Comparison of ENCODE assay signal across 9 mouse cellular contexts in the genomic region with DNA sequence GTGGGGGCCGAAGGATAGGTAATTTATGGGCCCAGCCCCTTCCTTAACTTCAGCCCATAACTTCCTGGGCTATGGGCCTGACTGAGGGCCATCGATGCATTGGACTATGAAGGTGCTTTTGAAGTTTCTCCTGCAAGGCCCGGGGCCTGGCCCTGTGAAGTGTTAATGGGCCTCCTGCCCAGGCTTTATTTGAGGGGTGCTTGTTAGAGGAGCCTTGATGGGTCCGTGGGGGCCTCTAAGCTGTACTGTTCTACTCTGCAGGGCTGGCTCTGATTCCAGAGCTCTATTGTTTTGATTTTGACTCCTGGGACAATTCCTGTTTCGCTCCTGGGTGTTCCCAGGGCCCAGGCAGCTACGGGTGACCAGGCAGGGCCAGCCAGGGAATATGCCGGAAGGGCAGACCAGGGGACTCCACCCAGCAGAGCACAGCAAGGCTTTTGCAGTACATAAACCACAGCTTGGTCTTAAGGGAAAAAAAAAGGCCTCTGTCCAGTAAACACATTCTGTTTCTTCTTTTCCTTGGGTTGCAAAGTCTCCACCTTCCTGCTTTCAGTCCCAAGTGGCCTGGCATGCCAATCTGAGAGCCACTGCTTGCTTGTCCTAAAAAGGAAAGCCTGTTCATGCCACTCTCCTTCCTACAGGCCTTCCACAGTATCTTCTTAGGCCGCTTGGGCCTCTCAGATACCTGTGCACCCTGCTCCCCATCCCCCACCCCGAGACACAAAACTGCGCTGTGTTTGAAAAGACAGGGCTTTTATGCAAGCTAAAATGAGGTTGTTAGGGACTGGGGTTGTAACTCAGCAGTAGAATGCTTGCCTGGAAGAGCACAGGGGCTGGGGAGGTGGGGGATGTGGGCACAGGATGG. TPM values are rescaled to one million over a fixed set of nuclear protein-coding genes. Genes with fewer than 3 reads are reported as not detected.
DNase-seq lines count a peak whose midpoint lies in the region; ATAC-seq and TF ChIP-seq lines count a peak whose summit lies in the region.
"Had no signal": no experiment of that assay in that cellular context is flagged by ENCODE, and none has a peak within 500 bp of the region (broad histone marks: within the 10 kb centered on the region; RNA-seq: fewer than 3 reads in every experiment).

No protein-coding gene starts in this region.

- TF ChIP-seq CTCF in cerebellum, adult 2 months (IDR thresholded peaks at IDR 0.05; ENCODE audit: borderline replicate concordance, insufficient read depth, low read depth, low read length) = no peak

- H3K9me3 ChIP-seq in embryonic facial prominence, embryonic 11.5 days (replicated peaks; ENCODE audit: control insufficient read depth, low read length) = no peaks in the 10 kb centered on the region
- no peaks in the 10 kb centered on the region for H3K9me3 ChIP-seq in midbrain, embryonic 16.5 days (replicated peaks; ENCODE audit: control insufficient read depth, low read length, poor library complexity, severe bottlenecking)
- H3K9me3 ChIP-seq: stomach, embryonic 15.5 days had no signal

- WGBS in embryonic facial prominence, embryonic 11.5 days = 34% methylated on average over 10 of the region's 10 CpGs
- 16% methylated on average over 10 of the region's 10 CpGs for WGBS in midbrain, embryonic 16.5 days
- WGBS in cerebellum, adult 2 months = 72% methylated on average over 10 of the region's 10 CpGs

- H3K4me3 ChIP-seq in embryonic facial prominence, embryonic 11.5 days (ENCODE audit: low read depth, low read length) = no peak overlapping the region
- no peak overlapping the region for H3K4me3 ChIP-seq in midbrain, embryonic 16.5 days (ENCODE audit: low read depth, low read length)
- no peak overlapping the region for H3K4me3 ChIP-seq in cerebellum, adult 2 months (replicated peaks; ENCODE audit: insufficient read depth, low read depth, low read length)
- H3K4me3 ChIP-seq: stomach, embryonic 15.5 days had no signal

- DNase-seq in 3T3-L1 (ENCODE audit: low read depth, low spot score) = peak; percentile 5
- no peak for DNase-seq in embryonic facial prominence, embryonic 11.5 days (ENCODE audit: low spot score)
- peak; percentile 41 to 52 for DNase-seq in heart, postnatal 10 days
- peak; percentile 72 for DNase-seq in kidney, postnatal 14 days
- DNase-seq in cerebellum, adult 2 months = no peak
- no peak for DNase-seq in layer of hippocampus, postnatal 10 days (ENCODE audit: low spot score in 2 of 2)
- no peak for DNase-seq in left cerebral cortex, postnatal 36 days (ENCODE audit: low spot score in 2 of 2)

- peak overlapping the region; percentile 47 for H3K27ac ChIP-seq in embryonic facial prominence, embryonic 11.5 days (replicated peaks; ENCODE audit: low read depth, low read length)
- peak overlapping the region; percentile 35; the same call in 1 of the 2 replicates for H3K27ac ChIP-seq in midbrain, embryonic 16.5 days (ENCODE audit: low read length)
- H3K27ac ChIP-seq in cerebellum, adult 2 months (ENCODE audit: insufficient read depth, low read length) = no peak overlapping the region; the same call in 1 of the 2 replicates
- H3K27ac ChIP-seq: stomach, embryonic 15.5 days had no signal

- TF ChIP-seq POLR2A in cerebellum, adult 2 months (IDR thresholded peaks at IDR 0.05; ENCODE audit: borderline replicate concordance, insufficient read depth, low read length) = no peak

- 0 out of 2 replicates have a peak, but pooled peaks have one; percentile 15 for ATAC-seq in embryonic facial prominence, embryonic 11.5 days (replicated peaks; ENCODE audit: insufficient number of reproducible peaks, low FRiP score, low TSS enrichment, low read depth)
- ATAC-seq in midbrain, embryonic 16.5 days = 0 out of 2 replicates have a peak, but pooled peaks have one; percentile 26

- H3K36me3 ChIP-seq in embryonic facial prominence, embryonic 11.5 days (replicated peaks; ENCODE audit: control insufficient read depth, insufficient read depth, low read depth, low read length) = no peaks in the 10 kb centered on the region
- H3K36me3 ChIP-seq in midbrain, embryonic 16.5 days (ENCODE audit: control insufficient read depth, insufficient read depth, low read length) = no peaks in the 10 kb centered on the region
- H3K36me3 ChIP-seq: stomach, embryonic 15.5 days had no signal

- H3K4me2 ChIP-seq in embryonic facial prominence, embryonic 11.5 days (ENCODE audit: low read depth, low read length) = no peak overlapping the region
- no peak overlapping the region for H3K4me2 ChIP-seq in midbrain, embryonic 16.5 days (ENCODE audit: low read length)
- H3K4me2 ChIP-seq: stomach, embryonic 15.5 days had no signal

- 0 out of 2 replicates have a peak overlapping the region, but pooled peaks have one; percentile 18 for H3K9ac ChIP-seq in embryonic facial prominence, embryonic 11.5 days (replicated peaks; ENCODE audit: low read length)
- H3K9ac ChIP-seq in midbrain, embryonic 16.5 days (ENCODE audit: low read depth, low read length) = no peak overlapping the region
- H3K9ac ChIP-seq: stomach, embryonic 15.5 days had no signal

- H3K4me1 ChIP-seq in embryonic facial prominence, embryonic 11.5 days (ENCODE audit: control insufficient read depth, insufficient read depth, low read length) = peaks cover 7% of the 10 kb centered on the region
- H3K4me1 ChIP-seq in midbrain, embryonic 16.5 days (ENCODE audit: control insufficient read depth, insufficient read depth, low read length) = peaks cover 12% of the 10 kb centered on the region
- H3K4me1 ChIP-seq in cerebellum, adult 2 months (ENCODE audit: control insufficient read depth, insufficient read depth, low read length) = peaks cover 8% of the 10 kb centered on the region; the same call in 1 of the 2 replicates

- no peaks in the 10 kb centered on the region for H3K27me3 ChIP-seq in embryonic facial prominence, embryonic 11.5 days (ENCODE audit: control insufficient read depth, insufficient read depth, low read length)
- no peaks in the 10 kb centered on the region for H3K27me3 ChIP-seq in midbrain, embryonic 16.5 days (ENCODE audit: control insufficient read depth, insufficient read depth, low read depth, low read length)
- no peaks in the 10 kb centered on the region for H3K27me3 ChIP-seq in cerebellum, adult 2 months (ENCODE audit: control insufficient read depth, insufficient read depth, low read length)
- H3K27me3 ChIP-seq: stomach, embryonic 15.5 days had no signal

- intact Hi-C loops in heart, postnatal 10 days (cut with DNase I) = loop anchor here (5.0 kb wide), 1 partner anchor 56 kb away; a partner anchor contains a TSS
- intact Hi-C loops in left cerebral cortex, postnatal 36 days (cut with DNase I) = loop anchor here (10.0 kb wide), 1 partner anchor 52 kb away; no protein-coding TSS in a partner anchor

RNA-seq across cellular contexts. Expression of a gene that starts 57.5 kb away (rescaled TPM):
- 2.1 and 2.3 TPM in 2 replicates for polyA plus RNA-seq in embryonic facial prominence, embryonic 11.5 days (2014; fragmentation: Nextera tagmentation; extraction: Ambion mirVana)
- total RNA-seq in heart, postnatal 10 days (2021) = 1 to 10 TPM; 3.7 to 5.8 TPM
- polyA plus RNA-seq in midbrain, embryonic 16.5 days (2015; fragmentation: Nextera tagmentation; extraction: Ambion mirVana) = 3.2 and 4.1 TPM in 2 replicates
- 21.1 and 22.6 TPM in 2 replicates for polyA plus RNA-seq in cerebellum, adult 2 months (2012; rRNA removed)
- 10 to 100 TPM; 51.2 to 56.1 TPM for total RNA-seq in layer of hippocampus, postnatal 10 days (2021)
- total RNA-seq in left cerebral cortex, postnatal 36 days (2021) = 10 to 100 TPM; 29.9 to 33.3 TPM

Comparison
In these comparisons a context has a peak if more than half of its experiments do, and no peak if none do; other contexts are left out.
1. DNase-seq: peak in 3T3-L1 (single experiment), heart, postnatal 10 days (2 of 2) and kidney, postnatal 14 days (single experiment); none in embryonic facial prominence, embryonic 11.5 days (single experiment), cerebellum, adult 2 months (0 of 2), layer of hippocampus, postnatal 10 days (0 of 2) and left cerebral cortex, postnatal 36 days (0 of 2).
2. RNA of a gene that starts 57.5 kb away (total RNA-seq): 51.2 to 56.1 TPM in layer of hippocampus, postnatal 10 days and 29.9 to 33.3 TPM in left cerebral cortex, postnatal 36 days; 3.7 to 5.8 TPM in heart, postnatal 10 days; every median in the first group is over 4 times any median in the second.